Mouse (Mus musculus): ENCODE measurements at regions not wholly inside any gene's neighbourhood (a gene's known extent, or its start where the extent isn't known, plus 50 kb on each side); places are given as distances from the start of the nearest gene placed in this dataset.
"Not testable (repeated sequence)": the region's sequence is repeated elsewhere in the genome, so short reads cannot be mapped to it uniquely, and the experiment has no call there.

DNA sequence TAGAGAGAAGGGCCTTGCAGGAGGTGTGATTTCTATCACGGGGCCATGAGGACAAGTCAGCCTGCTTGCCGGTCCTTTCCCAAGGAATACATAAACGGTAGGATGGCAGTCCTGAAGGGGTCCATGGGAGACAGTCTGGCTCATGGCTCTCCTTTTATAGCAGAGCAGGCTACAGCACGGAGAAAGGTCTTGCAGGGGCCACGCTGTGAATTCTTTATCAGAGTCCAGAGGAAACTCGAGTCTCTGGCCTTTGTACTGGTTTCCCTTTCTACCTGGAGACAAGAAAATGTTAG, 1984.0 kb downstream of the 4930444P10Rik start:
- no peak for ATAC-seq (ENCODE audit: insufficient number of reproducible peaks, low FRiP score, low TSS enrichment)

DNA sequence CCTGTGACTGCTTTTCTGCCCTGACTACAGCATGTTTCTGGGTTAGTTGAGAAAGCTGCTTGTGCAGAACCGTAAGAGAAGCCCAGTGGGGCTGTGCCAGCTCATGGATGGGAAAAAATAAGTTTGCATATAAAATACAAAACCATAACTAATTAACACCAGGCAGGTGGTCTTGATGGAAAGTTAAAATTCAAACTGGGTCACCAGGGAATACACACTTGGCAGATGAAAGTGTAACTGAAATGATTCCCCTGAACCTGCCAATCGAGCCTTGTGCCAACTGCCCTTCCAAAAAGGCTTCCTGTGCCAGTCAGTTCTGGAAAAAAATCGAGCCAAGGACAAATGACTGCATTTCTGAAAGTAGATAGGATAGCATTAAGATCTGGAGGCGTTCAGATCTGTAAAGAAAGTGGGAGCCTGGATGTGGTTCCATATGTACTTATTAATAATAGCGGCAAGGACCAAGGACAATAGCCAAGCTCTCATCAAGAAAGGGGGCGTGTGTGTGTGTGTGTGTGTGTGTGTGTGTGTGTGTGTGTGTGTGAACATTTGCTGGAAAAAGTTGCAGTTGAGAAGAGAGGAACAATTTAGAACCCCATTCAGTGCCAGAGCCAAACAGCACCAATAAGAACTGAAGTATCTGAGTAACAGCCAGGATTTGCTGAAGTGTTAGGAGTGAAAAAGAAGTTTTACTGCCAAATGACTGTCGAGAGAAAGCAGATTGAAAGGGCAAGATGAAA, 1984.5 kb downstream of the 4930444P10Rik start:
- peak; percentile 53; the same call in 1 of the 2 replicates for ATAC-seq (ENCODE audit: insufficient number of reproducible peaks, low FRiP score, low TSS enrichment)

DNA sequence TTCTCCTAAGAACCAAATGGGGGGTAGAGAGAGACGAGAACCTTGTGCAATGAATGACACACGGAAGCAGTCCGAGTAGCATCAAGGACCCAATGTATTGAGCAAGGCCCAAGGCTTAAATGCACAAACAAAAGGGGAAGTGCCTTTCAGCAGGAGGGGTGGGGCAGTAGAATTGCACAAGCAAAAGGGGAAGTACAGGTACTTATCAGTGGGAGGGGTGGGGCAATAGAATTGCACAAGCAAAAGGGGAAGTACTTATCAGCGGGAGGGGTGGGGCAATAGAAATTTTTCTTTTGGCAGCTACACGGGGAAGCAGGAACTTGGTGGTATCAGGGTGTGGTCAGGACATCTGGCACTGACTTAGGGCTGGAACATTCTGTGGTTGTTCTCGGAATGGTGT, 1987.6 kb downstream of the 4930444P10Rik start:
- not testable (repeated sequence) for ATAC-seq (ENCODE audit: insufficient number of reproducible peaks, low FRiP score, low TSS enrichment)

DNA sequence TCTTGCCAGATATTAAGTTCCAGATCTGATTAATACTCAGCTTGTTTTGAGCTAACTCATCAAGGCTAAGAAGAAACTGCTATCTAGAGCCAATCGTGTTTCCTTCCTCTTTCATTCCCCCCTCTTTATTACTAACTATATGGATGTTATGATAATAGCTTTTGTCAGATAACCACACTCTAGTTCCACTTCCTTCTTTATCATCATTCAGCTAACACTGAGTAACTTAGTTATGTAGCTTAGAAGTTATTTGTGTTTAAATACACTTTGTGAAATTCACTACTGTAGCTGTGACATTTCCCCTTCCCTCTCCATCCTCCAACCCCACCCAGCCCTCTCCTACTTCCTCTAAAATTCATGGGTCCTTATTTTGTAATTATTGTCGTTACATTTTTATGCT, 1988.6 kb downstream of the 4930444P10Rik start:
- no peak for ATAC-seq (ENCODE audit: insufficient number of reproducible peaks, low FRiP score, low TSS enrichment)

DNA sequence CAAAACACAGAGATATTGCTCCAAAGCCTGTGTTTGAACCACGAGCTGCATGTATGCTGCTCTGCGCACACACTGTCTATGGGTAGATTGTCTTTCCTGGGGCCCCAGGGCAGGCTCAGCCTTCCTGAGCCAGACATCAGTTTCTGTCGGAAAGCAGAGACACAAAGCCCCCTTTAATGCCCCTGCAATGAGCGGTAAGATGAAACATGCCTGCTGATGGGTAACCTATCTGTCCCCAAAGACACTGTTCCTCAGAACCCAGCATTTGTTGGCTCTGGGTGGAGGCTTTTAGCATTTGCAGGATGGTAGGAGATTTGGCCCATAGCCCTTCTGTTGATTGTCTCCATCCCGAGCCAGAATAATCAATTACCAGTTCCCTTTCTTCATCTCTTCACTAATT, 1994.1 kb downstream of the 4930444P10Rik start:
- ATAC-seq (ENCODE audit: insufficient number of reproducible peaks, low FRiP score, low TSS enrichment): no peak

DNA sequence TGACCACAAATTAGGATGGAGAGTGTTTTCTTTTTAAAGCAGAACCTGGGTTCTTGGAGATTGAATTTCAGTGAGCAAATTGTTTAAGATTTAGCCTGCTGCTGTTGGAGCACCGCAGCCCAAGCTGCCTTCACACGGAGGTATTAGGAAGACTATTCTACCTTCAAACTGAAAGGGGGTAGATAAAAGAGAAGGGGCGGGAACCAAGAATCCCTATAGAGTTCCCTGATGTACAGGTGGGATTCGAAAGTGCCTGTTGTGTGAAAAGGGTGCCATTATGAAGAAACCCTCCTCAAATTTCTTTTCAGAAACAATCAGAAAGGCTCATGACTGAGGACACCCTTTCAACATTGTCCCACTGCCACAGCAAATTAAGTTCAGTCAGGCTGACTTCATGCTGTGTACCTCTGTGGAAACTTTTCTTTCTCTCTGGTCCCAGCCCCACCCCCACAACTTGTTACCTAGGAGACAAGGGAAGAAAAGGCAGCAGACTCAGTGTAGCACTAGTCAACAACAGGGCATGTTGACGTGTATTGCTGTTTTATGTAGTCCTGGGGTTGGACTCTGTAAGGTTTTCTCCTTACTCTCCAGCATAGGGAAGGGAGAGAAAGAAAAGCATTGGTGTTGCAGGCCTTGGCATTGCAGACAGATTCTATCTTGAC, 1995.4 kb downstream of the 4930444P10Rik start:
- no peak for ATAC-seq (ENCODE audit: insufficient number of reproducible peaks, low FRiP score, low TSS enrichment)

DNA sequence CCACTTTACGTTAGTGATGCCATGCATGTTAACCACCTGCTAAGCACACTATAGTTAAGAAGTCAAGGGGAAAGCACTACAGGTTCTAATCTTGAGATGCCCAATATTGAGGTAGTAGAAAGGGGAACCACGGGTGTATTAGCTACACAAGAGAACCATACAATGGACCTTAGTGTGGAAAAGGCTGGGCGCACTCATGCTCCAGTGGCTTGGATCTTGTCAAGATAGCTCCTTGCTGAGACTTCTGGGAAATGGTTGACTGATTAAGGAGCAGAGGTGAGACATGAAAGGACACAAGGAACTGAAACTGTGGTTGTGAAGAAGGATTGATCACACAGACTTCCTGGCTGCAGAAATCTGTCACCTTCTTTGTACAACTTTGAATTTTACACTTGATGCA, 2028.3 kb downstream of the 4930444P10Rik start:
- no peak for ATAC-seq (ENCODE audit: insufficient number of reproducible peaks, low FRiP score, low TSS enrichment)

DNA sequence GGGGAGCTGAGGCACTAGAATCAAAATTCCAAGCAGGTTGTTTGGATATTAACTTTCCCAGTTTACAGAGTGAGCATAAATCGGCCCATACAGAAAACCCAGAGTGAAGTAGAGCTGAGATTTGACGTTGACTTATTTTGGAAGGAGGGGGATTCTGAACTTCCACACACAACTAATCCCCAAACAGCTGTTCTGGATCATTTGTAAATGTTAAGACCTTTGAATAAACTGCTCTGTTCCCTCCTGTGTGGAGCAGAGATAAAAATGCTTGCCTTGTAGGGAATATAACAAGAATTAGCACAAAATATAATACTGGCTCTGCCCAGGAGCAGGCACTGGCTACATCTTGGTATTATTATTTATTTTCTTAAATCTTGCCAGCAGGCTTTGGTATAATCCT, 2057.0 kb downstream of the 4930444P10Rik start:
- ATAC-seq (ENCODE audit: insufficient number of reproducible peaks, low FRiP score, low TSS enrichment): no peak

DNA sequence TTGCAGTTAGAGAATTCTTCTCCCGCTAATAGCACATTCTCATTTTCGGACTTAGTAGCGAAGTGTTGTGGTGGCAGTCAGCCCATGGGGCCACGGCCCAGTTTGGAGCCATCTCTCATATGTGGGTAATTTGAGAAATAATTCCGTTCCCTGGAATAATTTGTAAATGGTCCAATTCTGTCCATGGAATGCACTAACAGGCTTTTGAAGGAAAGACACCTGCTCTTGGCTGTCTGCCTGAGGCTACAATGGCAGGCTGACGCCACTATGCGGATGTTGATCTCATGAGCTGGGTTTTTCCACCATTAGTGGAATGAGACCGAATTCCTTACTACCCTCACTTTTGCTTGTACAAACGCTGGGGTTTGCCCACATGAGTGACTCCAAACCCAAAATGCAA, 2081.6 kb downstream of the 4930444P10Rik start:
- ATAC-seq (ENCODE audit: insufficient number of reproducible peaks, low FRiP score, low TSS enrichment): no peak

DNA sequence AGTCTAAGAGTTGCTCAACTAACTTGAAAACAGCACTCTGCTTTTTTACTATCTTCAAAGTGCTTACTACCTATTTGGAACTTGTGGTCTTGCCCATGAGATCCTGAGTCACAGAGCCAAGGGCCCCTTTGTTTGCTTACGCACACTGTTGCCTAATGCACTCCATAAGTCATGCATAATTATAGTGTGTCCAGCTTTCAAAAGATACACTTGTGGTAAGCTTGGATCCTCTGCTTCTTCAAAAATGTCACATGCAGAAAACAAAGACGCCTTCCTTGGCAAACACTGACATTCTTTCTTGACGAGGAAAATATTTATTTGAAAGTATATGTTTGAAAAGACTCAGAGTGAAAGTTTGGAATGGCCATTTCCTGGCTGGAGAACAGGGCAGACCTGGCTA, 2082.3 kb downstream of the 4930444P10Rik start:
- ATAC-seq (ENCODE audit: insufficient number of reproducible peaks, low FRiP score, low TSS enrichment): no peak

DNA sequence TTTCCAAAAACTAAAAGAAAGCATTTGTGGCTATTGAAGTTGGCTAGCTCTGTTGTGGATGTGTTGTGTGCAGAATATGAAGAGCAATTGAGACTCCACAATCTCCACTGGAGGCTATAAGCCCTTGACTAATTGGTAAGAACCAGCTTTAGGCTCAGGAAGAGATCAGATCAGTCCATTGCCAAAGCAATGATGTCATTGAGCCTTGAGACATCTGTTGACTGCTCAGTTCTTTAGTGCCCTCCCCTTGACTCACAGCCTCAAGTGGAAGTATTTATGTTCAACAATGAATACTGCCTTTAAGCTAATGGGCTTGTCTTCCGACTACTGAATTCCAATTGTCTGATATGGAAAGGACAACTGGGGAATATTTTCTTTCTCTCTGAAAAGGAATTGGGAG, 2090.6 kb downstream of the 4930444P10Rik start:
- no peak for ATAC-seq (ENCODE audit: insufficient number of reproducible peaks, low FRiP score, low TSS enrichment)

DNA sequence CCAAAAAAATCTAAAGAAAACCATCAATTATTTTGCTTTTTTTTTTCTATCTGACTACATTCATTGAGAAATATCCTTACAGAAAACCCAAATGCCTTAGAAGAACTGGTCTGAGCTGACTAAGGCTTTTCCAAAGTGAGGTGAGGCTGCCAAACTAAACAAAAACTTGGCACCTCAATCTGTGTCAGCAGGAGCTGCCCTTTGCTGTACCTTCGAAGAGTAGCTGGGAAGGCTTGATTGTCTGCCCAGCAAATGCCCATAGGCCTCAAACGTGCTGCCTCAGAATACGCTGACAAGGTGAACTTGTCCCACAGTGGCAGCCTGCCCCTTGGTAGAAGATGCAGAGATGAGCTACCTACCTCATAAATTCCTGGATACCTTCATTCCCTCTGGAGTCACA, 2091.7 kb downstream of the 4930444P10Rik start:
- peak; percentile 76 for ATAC-seq (ENCODE audit: insufficient number of reproducible peaks, low FRiP score, low TSS enrichment)

DNA sequence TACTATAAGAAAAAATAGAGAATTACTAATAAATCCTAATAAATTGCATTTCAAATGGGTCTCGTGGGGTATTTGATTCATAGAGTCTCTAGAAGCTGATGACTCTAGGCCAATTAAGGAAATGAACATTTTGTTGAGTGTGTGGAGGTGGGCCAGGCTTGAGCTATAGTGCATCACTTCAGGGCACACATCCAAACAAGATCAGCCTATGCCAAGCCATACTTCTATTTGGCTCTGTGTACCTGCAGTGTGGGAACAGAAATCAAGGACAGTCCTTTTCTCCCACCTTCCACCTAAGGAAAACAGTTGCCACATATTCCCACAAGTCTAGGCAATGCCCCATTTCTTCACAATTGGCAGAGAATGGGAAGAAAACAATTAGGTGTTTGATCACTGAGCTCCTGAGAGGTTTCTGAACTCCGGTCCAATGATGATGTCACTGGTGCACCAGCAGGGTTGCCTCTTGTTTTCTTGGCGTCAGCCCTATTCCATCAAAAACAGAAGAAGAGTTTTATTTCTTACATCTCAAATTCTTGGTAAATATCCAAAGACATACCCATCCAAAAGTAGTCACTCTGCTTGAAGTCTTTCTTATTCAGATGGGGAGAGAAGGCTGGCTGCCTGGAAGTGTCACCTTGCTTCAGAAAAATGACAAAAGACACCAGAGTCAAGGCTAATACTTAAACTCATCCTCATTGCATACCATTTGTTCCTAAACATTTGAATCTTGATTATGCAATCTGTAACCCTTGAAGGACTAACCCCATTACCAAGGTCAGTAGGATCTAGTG, 2092.3 kb downstream of the 4930444P10Rik start:
- peak; percentile 51; the same call in 1 of the 2 replicates for ATAC-seq (ENCODE audit: insufficient number of reproducible peaks, low FRiP score, low TSS enrichment)

DNA sequence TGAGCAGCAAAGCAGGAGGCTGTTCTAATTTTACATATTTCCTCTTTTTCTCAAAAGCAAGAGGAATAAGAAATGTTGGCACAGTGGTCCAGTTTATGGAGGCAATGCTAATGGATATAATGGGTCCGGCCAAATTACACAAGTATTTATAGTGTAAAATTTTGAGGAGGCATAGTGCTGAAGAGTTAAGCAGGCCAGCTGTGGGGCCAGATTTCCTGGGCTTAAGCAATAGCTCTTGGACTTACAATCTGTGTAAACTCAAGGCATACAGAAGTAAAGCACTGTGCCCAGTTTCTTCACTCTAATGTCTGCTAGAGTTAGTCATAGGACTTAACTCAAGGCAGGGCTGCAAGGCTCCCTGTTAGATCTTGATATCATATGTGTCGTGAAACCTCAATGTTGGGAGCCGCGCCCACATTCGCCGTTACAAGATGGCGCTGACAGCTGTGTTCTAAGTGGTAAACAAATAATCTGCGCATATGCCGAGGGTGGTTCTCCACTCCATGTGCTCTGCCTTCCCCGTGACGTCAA, 2094.9 kb downstream of the 4930444P10Rik start:
- no peak for ATAC-seq (ENCODE audit: insufficient number of reproducible peaks, low FRiP score, low TSS enrichment)

DNA sequence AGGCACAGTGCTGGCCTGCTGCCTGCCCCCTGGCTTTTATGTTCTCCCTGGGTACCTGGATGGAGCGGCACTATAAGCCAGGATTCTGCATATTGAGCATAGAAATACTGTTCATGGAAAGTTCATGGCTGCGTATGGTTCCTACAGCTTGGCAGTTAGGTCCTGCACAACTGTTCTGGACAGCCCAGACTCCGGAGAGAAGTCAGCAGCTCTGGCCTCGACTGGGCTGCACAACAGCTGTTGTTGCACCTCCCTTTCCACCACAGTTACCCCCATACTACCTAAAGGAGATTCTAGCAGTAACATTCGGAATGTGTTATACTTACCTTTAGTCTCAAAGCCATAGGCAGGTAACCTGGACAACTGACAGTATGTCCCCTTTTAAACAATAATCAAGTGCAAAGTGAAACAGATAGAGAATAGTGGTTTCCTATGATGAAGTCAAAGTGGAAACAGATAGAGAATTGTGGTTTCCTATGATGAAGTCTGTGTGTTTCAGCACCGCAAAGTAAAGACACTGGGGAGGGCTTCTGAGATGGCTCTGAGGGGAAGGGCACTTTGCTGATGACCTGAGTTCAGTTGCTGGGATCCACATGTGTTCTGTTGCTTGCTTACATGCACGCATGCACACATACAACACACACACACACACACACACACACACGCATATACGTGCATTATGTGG, 2099.2 kb downstream of the 4930444P10Rik start:
- ATAC-seq (ENCODE audit: insufficient number of reproducible peaks, low FRiP score, low TSS enrichment): no peak

DNA sequence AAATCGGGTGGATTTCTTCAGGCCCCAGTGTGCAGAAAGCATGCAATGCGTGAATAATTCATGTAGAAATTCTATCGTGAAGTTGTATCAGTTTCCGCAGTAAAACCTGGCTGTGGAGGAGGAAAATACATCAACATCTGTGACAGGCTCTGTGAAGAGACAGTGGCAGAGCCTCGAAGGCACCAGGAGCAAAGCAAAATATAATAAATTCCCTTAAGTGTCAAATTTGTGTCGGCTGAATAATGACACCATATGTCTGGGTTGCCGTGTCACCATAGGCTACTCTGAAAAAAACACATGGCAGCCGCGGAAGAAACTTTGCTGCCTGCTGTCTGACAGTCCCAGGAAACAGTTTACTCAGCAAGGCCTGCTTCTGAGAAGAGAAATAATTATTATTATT, 2100.1 kb downstream of the 4930444P10Rik start:
- ATAC-seq (ENCODE audit: insufficient number of reproducible peaks, low FRiP score, low TSS enrichment): no peak

DNA sequence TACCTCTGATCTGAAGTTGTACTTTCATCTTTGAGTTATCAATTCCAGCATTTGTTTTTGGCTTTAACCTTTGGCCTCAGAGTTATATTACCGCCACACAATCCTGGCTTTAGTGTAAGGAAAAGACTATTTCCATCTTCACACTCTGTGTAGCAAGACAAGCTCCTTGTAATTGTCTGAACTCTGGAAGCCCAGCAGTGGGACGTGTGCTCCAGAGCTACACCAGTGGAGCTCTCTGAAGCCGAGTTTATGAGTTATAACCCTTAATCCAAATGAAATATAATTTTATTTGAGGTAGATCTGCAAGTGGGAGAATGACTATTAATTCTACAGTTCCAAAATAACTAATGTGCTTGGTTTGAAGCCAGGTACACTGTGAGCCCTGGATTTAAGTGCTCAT, 2103.8 kb downstream of the 4930444P10Rik start:
- no peak for ATAC-seq (ENCODE audit: insufficient number of reproducible peaks, low FRiP score, low TSS enrichment)

DNA sequence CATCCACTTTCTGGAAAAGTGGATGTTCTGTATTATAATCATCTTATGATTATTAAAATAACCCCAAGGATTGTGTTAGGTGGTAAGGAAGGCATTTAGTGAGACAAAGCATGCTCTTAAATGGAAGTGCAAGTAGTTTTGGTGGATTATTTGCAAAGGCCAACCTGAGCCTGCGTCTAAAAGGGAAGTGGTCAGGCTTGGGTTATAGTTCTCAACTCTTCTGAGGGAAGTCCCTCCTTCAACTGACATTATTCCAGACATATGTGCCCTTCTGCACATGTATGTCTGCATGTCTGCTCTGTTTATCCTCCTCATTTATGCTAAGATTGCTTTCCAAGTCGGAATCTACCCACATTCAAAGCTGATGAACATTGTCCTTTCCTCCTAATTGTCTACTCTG, 2108.3 kb downstream of the 4930444P10Rik start:
- no peak for ATAC-seq (ENCODE audit: insufficient number of reproducible peaks, low FRiP score, low TSS enrichment)

DNA sequence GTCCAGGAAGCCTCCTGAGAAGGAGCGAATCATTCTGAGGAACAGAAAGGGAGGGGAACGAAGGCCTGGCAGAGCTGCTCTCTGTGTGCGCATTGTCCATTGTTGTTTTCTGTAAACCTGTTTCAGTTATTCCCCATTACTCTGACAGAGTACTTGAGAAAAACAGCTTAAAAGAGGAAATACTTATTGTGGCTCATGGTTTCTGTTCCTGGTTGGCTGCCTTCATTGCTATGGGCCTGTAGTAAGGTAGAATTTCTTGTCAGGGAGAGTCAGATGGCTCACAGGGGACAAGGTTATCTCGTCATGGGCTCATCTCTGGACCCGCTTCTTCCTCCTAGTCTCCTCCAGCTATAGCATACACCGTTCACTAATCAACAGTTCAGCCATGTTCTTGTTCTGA, 2112.9 kb downstream of the 4930444P10Rik start:
- no peak for ATAC-seq (ENCODE audit: insufficient number of reproducible peaks, low FRiP score, low TSS enrichment)

DNA sequence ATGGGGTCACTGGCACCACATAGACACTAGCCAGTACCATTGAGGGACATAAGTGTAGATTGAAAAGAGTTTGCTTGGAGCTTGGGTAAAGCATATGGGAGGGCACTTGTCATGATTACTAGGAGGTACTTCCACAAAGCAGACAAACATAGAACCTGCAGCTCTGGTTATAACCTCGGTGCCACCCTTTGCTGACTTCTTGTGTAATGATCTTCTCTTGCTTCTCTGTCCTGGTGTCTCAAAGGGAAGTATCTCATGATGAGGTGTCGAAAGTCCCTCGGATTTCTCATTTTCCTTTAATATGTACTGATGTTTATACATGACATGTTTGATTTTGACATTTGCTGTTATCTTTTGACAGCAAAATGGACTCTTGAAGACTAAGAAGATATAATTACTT, 2114.5 kb downstream of the 4930444P10Rik start:
- ATAC-seq (ENCODE audit: insufficient number of reproducible peaks, low FRiP score, low TSS enrichment): no peak

DNA sequence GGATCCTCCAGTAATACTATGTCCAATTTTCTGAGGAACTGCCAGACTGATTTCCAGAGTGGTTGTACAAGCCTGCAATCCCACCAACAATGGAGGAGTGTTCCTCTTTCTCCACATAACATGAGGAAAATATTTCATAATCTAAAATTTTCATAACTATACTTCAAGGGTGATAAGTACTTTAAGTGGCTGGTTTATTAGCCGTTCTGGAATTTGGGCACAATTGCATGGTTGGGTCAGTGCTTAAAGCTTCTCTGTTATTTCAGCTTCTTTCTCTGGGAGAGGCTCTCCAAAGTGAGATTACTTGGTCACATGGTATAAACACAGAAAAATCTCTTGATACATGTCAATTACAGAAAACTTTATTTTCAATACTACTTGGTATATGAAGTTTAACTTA, 2115.9 kb downstream of the 4930444P10Rik start:
- no peak for ATAC-seq (ENCODE audit: insufficient number of reproducible peaks, low FRiP score, low TSS enrichment)
